Mouse (Mus musculus) olfactory bulb, adult 2 months (tissue): Measurements from ENCODE around the gene Kirrel3.

ENCODE experiments used
- CTCF ChIP-seq: fragments of 200-500 bp; IDR thresholded peaks from 2 replicates; pipeline ENCODE4 v1.5.1; 2012; ENCODE audit warnings: low read depth, mild to moderate bottlenecking, low read length, moderate library complexity; ENCODE audit not compliant: insufficient read depth
- POLR2A ChIP-seq: fragments of 200-500 bp; IDR thresholded peaks from 2 replicates; pipeline ENCODE4 v1.6.1; 2012; ENCODE audit warnings: mild to moderate bottlenecking, low read depth, low read length, moderate library complexity; ENCODE audit not compliant: insufficient read depth

DNA sequence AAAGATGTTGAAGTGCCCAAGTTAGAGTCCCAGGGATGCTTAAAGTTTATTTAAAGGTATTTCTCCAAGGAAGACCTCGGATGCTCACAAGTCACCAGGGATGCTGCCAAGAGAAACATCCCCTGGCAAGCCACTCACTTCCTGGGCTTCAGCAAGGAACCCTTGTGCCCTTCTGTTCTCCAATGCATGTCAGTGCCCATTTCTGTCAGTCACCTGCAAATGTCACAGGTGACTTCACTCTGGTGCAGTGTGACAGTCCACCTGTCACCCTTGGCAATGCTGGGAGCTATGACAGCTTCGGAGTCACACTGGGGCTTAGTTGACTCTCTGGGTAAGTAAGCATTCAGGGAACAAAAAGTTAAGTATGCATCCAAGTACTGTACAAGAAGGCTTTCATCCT, 12.4 kb downstream of the Kirrel3 start:
- no peak for TF ChIP-seq CTCF
- TF ChIP-seq POLR2A, result no peak
